Mouse (Mus musculus) cortical plate, adult 2 months (tissue): ENCODE results near the gene Ttc7. TPM values are rescaled to one million over a fixed set of nuclear protein-coding genes. Genes with fewer than 3 reads are reported as not detected.

Experiments used
- H3K27ac ChIP-seq: fragments of 200-500 bp; 2 replicates; pipeline ENCODE4 v1.5.1; 2012; ENCODE audit warnings: low read length, control low read depth, inconsistent platforms; ENCODE audit not compliant: insufficient read depth
- H3K4me1 ChIP-seq: fragments of 200-500 bp; 2 replicates; pipeline ENCODE4 v1.6.1; 2011; ENCODE audit warnings: low read length; ENCODE audit not compliant: control insufficient read depth, insufficient read depth
- H3K4me3 ChIP-seq: fragments of 200-500 bp; 2 replicates; pipeline ENCODE4 v1.5.1; 2011; ENCODE audit warnings: mild to moderate bottlenecking, low read length, control low read depth; ENCODE audit not compliant: insufficient read depth
- CTCF ChIP-seq: fragments of 200-500 bp; IDR thresholded peaks from 2 replicates; pipeline ENCODE4 v1.5.1; 2011; ENCODE audit warnings: mild to moderate bottlenecking, control low read depth, low read length; ENCODE audit not compliant: insufficient read depth; ENCODE audit errors: extremely low read depth
- POLR2A ChIP-seq: fragments of 200-500 bp; IDR thresholded peaks from 2 replicates; pipeline ENCODE4 v1.6.1; 2011; ENCODE audit warnings: mild to moderate bottlenecking, low read length, control low read depth; ENCODE audit not compliant: insufficient read depth; ENCODE audit errors: extremely low read depth
- polyA plus RNA-seq: library from polyadenylated mRNA; depleted of rRNA; stranded (reverse); fragments of >200 nt; gene quantifications from 2 replicates; pipeline ENCODE4 v1.2.3, GENCODE M21; 2012

Ttc7 gene
- polyA plus RNA-seq, 1 experiment: 11.3 TPM

- no peak for TF ChIP-seq POLR2A
- TF ChIP-seq CTCF: no peak
- Histone ChIP-seq H3K27ac (no peak overlapping the region), H3K4me3 (no peak overlapping the region), H3K4me1 (0 out of 2 replicates have a peak, but pooled peaks cover 1% of the 10 kb centered on the region)
These were observed 1.9 kb downstream of the Ttc7 start for GRCm38 (mm10) chr17:87284482-87285040.

- H3K4me1 ChIP-seq: 0 out of 2 replicates have a peak, but pooled peaks cover 1% of the 10 kb centered on the region
- TF ChIP-seq POLR2A: no peak
- TF ChIP-seq CTCF: no peak
These were observed 3.2 kb downstream of the Ttc7 start for GRCm38 (mm10) chr17:87285731-87286465.

DNA sequence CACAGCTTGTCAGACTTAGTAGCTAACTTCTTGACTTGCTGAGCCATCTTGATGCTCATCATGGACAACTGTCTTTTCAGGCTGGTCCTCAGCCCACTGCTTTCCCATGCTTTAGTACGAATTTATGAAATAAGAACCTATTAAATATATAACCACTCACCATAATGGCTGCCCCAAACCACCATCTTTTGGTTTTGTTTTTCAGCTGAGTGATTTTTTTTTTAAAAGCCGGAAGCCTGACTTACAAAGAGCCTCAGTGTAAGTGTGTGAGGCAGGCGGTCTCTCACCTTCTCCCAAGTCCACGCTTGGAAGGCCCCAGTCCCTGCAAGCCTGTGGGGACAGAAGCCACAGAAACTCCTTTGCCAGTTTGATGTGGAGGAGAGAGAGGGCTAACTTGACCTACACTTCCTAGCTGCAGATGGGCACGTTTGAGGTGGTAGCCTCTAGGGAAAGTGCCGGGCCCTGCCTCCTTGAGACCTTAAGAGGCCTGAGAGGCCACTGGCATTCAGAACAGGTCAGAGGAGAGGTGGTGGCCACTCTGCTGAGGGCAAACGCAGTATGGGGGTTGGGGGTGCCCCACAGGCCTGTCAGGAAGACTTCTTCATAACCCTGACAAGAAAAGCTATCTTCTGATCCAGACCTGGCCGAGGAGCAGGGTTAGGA is 3.9 kb downstream of the Ttc7 start:
- H3K4me1 ChIP-seq: 0 out of 2 replicates have a peak, but pooled peaks cover 1% of the 10 kb centered on the region
- H3K4me3 ChIP-seq: no peak overlapping the region
- no peak for TF ChIP-seq CTCF
- TF ChIP-seq POLR2A: no peak
- no peak overlapping the region for H3K27ac ChIP-seq

More at GRCm38 (mm10) chr17:87285731-87286465, 3.2 kb downstream of the Ttc7 start:
- Histone ChIP-seq H3K4me3 (no peak overlapping the region), H3K27ac (no peak overlapping the region)

- H3K27ac ChIP-seq: no peak overlapping the region
- no peak overlapping the region for H3K4me3 ChIP-seq
- H3K4me1 ChIP-seq: 0 out of 2 replicates have a peak, but pooled peaks cover 1% of the 10 kb centered on the region
- no peak for TF ChIP-seq POLR2A
- TF ChIP-seq CTCF: no peak
These were observed 4.6 kb downstream of the Ttc7 start for GRCm38 (mm10) chr17:87287197-87287777.

DNA sequence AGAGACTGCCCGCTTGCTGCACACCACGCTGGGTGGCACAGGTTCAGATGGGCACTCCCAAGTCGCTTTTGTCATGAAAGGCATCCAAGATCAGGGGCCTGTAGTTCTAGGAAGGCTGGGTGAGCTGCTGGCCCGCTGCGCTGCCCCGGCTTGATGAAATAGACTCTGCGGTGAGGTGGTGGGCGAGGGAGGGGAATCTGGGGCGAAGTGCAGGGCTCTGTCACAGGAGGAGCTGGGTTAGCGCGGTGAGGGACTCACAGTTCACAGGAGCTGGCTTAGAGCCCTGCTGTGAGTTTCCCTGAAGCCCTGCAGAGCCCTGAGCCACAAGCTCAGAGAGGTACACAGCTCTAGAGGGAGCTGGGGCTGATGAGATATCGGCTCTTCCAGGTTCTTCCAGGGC is 5.4 kb downstream of the Ttc7 start:
- Histone ChIP-seq H3K27ac (no peak overlapping the region), H3K4me3 (no peak overlapping the region), H3K4me1 (0 out of 2 replicates have a peak, but pooled peaks cover 1% of the 10 kb centered on the region)
- TF ChIP-seq CTCF (no peak), POLR2A (no peak)

DNA sequence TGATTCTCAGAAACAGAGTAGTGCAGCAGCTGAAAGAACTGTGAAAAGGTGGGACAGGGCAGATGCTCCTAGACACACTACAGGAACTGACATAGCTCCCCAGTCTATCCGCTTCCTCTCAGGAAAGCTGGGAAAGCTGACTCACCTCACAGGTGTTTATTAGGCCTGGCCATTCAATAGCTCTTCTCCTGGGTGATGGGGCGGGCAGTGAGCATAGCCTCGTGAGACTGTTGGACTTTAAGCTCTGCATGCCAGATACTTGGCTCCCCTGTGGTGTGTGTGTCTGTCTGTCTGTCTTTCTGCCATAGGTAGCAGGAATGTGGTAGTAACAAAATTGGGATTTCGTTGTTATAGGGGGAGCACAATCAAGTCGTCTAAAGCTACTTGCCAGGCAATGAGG is 6.7 kb downstream of the Ttc7 start:
- H3K4me1 ChIP-seq: 0 out of 2 replicates have a peak, but pooled peaks cover 1% of the 10 kb centered on the region
- no peak overlapping the region for H3K4me3 ChIP-seq
- TF ChIP-seq CTCF: no peak
- no peak overlapping the region for H3K27ac ChIP-seq

DNA sequence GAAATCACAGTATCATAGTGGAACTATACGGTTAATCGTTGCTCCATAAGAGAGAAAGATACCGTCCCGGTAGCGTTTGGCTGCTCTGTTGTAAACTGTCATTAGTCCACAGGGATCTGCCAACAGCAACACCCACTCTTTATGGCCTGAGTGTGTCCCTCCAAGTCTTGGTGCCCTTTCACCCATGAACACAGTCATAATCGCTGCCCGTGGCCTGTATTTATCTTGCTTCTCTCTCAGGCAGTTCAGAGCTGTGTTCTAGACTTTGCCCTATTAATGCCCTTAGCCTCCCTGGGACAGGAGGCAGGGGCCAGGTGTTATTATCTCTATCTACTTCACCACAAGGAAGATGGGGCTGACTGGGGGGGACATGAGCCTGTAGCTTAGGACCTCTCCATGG is 8.4 kb downstream of the Ttc7 start:
- Histone ChIP-seq H3K4me3 (no peak overlapping the region), H3K4me1 (no peaks in the 10 kb centered on the region), H3K27ac (no peak overlapping the region)
- no peak for TF ChIP-seq CTCF
- no peak for TF ChIP-seq POLR2A

- Histone ChIP-seq H3K4me3 (no peak overlapping the region), H3K27ac (no peak overlapping the region), H3K4me1 (no peaks in the 10 kb centered on the region)
- TF ChIP-seq CTCF (no peak), POLR2A (no peak)
These were observed 9.1 kb downstream of the Ttc7 start for GRCm38 (mm10) chr17:87291782-87292181.

GRCm38 (mm10) chr17:87293125-87293524 is 10.4 kb downstream of the Ttc7 start:
- no peak for TF ChIP-seq POLR2A
- no peak for TF ChIP-seq CTCF
- Histone ChIP-seq H3K4me1 (no peaks in the 10 kb centered on the region), H3K27ac (no peak overlapping the region), H3K4me3 (no peak overlapping the region)
